Mouse (Mus musculus): ENCODE measurements at regions not wholly inside any gene's neighbourhood (a gene's known extent, or its start where the extent isn't known, plus 50 kb on each side); places are given as distances from the start of the nearest gene placed in this dataset.
A peak's percentile ranks its signal among the peaks of the same experiment; 100 is the strongest.

DNA sequence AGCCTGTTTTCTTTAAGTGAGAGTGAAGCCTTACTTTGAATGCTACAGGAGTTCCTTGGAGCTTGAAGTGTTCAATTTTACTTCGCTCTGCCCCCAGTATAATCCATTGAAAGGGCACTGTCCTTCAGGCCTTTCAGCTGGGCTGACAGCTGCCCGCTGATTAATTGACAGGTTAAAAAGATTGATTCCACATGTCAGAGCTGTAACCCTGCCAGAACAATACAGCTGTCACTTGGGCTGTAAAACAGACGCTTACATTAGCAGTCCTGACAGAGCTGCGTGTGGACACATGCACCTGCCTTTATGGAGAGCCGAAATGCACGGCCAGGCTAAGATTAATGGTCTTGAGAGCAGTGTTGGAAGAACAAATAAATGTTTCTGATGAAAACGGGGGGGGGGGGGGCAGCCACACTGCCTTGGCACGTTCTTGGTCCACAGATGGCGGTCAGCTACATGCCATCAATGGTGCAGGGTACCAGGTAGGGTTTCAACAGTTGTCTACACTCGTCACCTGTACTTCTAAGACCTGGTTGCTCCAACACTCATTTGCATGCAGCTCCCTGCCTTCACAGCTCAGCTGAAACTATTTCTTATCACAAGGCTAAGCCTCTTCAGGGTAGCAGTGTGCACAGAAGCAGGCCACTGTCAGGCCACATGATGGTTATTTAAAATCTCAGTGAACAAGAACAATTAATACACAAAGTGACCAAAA, 407.3 kb downstream of the Gm45692 start:
- no peak for DNase-seq (ENCODE audit: low spot score)

GRCm38 (mm10) chr8:26527186-26527580, 407.8 kb downstream of the Gm45692 start:
- no peak for DNase-seq (ENCODE audit: low spot score)

DNA sequence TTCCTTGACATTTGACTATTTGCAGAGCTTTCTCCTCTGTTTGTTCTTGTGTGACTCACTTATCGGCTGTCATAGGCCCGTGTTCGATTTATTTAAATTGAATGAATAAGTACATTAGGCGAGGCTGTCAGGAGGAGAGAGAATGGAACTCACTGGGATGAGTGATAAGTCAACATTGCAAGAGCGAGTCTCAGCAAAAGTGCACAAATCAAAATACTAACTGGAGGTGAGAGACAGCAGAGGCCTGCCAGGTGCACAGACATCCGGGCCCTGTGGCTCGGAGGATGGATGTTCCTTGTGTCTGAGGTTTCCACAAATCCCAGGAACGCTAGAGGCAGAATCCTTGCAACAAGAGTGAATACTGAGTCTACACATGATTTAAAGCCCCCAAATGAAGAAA, 410.6 kb downstream of the Gm45692 start:
- no peak for DNase-seq (ENCODE audit: low spot score)

DNA sequence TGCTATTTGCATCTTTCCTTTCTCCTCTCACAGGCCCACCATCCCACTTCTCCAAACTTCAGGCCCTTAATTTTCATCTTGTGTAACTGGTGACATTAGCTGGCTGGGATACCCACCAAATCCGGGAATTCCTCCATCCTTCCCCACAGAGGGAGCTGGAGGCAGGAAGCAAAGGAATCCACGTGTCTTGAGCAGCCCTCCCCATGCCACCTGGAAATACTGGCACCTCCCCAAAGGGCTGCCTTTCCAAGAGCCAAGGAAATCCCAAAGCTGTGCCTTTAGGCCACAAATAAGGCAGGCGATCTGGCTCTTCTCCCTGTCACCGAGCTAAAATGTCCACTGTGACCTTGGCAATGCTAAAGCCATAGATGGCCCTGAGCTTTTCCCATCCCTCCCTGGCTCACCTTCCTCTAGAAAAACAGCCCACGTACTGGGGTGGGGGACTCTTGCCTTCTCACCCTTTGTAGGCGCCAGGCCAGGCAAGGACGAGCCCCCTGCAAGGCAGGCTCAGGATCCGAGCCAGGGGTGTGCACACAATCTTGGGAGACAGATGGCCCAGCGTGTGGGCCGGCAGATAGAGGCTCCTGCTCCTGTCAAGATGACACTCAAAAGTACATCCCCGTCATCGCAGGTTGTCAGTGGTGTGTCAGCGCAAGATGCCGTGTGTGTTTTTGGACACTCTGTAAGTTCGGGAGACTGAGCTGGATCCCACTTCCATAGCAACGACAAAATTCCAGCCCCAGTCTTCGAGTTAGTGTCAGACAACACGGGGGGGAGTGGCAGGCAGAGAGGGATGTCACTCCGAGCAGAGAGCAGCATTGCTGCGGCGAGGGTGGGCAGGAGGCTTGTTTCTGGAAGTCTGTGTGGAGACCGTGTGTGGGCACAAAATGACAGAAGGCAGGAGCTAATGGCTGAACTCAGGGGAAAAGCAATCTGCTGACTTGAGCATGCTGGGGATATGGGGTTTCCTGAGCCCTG, 414.4 kb downstream of the Gm45692 start:
- DNase-seq (ENCODE audit: low spot score), result peak; percentile 19

GRCm38 (mm10) chr8:26535816-26536215, 416.5 kb downstream of the Gm45692 start:
- peak; percentile 8 for DNase-seq (ENCODE audit: low spot score)

DNA sequence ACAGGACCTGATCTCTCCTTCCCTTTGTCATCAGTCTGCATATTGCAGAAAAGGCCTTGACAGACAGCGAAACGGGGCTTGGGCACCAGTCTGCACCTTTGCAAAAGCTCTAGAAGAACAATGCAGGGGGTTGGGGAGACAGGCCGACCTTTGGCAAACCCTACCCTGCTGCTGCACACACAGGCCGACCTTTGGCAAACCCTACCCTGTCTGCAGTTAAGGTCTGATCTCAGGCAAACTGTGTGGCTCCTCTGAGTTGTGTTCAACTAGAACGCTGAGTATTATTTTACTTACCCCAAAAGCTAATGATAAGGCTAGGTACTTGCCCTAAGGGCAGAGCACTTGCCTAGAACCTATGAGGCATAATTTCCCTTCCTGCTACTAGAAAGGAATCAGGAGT, 423.4 kb upstream of the Zfp703 start:
- no peak for DNase-seq (ENCODE audit: low spot score)

GRCm38 (mm10) chr8:26559196-26559595, 417.9 kb upstream of the Zfp703 start:
- no peak for DNase-seq (ENCODE audit: low spot score)

GRCm38 (mm10) chr8:26563151-26563550, 414.0 kb upstream of the Zfp703 start:
- DNase-seq (ENCODE audit: low spot score), result no peak

DNA sequence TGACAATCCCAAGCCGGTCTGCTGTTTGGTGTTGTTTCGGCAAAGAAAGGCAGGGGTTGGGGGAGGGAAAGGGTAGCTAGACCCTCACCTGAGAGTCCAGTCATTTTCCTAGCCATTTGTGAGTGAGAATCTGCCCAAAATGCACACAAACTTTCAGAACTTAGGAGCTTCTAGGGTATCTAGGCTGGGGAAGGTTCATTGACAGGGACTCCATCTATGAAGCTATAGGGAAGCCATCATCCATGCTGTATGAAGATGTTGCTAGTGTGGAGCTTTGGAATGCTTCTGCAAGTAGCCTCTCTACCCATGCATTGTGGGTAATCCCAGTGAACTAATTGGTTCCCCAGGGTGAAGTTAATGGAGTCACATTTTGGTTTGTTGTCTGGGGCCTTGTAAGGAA, 412.9 kb upstream of the Zfp703 start:
- no peak for DNase-seq (ENCODE audit: low spot score)

DNA sequence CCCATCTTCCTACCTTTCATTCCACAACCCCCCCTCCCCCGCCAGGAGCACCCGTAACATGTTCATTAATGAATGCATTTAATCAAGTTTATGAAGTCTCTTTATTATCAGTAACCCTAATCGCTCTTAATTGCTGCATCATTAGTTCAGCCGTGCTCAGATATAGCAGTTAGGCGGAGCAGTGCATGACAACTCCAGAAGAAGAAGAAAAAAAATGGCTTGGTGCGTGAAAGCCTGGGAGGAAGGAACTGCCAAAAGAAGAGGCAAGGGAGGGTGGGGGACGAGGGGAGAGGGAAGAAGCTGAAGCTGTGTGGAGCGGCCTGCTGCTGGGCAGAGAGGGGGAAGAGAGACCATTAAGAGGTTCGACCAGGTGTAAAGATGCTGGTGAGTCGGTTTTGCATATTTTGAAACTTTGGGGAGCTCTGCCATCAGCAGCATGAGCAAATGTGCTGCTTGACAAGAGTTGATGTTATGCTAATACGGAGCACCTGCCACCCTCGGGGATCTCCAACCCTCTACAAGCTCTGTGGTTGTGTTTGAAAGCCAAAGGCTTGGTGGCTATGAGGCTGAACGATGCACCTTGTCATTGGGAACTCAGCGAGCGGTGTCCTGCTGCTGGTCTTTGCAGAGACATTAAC, 408.6 kb upstream of the Zfp703 start:
- DNase-seq (ENCODE audit: low spot score), result no peak

GRCm38 (mm10) chr8:26588841-26589240, 388.3 kb upstream of the Zfp703 start:
- DNase-seq (ENCODE audit: low spot score), result no peak

- no peak for DNase-seq (ENCODE audit: low spot score)
These were observed 386.4 kb upstream of the Zfp703 start for GRCm38 (mm10) chr8:26590591-26591212.

DNA sequence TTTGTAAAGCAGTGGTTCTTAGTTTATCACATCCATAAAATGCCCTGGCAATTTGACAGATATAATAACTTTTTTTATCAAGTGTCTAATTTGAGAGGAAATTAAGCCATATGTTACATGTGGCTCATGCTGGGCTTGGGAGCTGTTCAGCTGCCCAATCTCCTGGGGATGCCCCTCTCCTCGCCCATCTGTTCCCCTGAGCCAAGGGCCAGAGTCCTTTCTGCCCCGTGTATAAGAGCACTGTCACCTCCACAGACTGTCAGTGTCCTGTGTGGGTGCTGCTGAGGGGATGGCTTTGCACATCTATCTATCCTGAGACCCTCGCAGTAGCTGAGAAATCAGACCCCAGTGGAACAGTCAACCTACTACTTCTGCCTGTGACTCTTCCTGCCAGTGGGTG, 385.9 kb upstream of the Zfp703 start:
- no peak for DNase-seq (ENCODE audit: low spot score)

DNA sequence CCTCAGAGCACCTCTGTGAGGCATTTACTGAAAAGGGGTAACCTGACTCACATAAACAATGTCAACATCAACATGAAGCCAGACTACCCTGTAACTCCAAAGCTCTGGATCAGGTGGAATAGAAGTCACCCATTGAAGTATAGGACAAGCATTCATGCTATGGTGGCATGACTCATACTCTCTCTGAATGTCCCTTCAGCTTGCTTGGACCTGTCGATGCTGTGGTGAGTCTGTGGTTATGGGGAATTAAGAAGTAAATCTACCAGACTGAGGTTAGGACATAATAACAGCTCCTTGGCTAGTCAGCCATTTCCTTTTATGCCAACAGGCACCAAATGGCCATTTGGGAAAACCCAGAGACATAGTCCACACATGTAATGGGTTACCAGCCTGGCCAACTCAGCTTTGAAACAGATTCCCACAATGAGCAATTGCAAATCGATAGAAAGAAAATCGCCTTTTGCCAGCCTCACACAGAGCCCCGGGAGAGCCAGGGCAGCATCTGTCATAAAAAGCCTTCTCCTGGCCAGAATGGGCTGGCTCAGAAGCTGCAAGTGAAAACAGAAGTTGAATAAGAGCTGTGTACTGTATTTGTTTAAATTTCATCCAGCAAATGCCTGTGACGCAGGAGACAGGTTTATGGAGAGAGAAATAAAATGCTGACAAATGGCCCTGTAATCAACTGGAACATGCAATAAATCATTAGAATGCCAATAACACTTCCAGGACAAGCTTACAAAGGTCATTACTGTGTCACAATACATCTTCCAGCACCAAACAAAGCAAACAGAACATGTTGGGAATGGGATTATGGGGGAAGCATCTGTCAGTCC, 383.4 kb upstream of the Zfp703 start:
- no peak for DNase-seq (ENCODE audit: low spot score)

GRCm38 (mm10) chr8:26594369-26594920, 382.7 kb upstream of the Zfp703 start:
- no peak for DNase-seq (ENCODE audit: low spot score)

GRCm38 (mm10) chr8:26595431-26596018, 381.6 kb upstream of the Zfp703 start:
- no peak for DNase-seq (ENCODE audit: low spot score)

DNA sequence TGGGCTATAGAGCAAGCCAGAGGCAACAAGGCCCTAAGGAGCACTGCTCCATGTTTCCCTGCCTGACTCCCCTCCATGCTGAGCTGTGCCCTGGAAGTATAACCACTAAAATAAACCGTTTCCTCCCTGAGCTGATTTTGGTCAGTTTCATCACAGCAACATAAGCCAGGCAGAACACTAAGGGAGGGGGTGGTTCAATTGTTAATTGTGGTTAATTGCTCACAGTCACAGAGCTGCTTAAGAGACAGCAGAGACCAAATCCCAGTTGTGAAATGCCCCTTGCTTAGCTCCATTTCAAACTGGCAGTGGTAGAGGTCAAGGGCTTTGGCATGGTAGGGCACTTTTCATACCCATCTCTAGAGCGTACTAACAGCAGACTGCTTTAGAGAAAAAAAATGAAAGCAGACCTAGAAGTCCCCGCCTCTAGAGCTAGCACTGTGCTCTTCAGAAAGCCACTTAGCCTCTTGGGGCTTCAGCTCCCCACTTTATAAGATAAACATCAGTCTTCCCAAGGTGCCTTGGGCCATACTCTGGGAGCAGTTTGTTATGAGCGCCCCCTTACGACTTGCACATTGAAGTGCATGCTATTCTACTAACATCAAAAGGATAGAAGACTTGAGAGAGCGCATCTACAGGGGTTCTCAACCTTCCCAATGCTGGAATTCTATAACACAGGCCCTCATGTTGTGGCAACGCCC, 380.3 kb upstream of the Zfp703 start:
- DNase-seq (ENCODE audit: low spot score), result no peak

DNA sequence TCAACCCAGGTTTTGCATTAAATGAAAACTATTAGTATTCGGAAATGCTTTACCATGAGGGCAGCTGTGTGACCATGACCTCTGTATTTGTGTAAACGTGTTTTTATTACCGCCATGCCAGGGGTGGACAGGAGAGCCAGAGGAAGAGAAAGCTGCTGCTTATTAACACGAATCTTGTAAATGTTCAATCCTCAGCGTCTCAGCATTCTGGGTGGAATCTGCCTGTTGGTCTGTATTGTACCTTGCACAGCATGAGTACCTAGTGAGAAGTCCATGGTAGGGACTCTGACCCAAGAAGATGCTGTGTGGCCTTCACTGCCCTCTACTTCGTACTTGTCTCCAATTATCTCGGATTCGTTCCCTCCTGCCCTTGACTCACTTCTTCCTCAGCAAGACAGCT, 378.6 kb upstream of the Zfp703 start:
- no peak for DNase-seq (ENCODE audit: low spot score)

DNA sequence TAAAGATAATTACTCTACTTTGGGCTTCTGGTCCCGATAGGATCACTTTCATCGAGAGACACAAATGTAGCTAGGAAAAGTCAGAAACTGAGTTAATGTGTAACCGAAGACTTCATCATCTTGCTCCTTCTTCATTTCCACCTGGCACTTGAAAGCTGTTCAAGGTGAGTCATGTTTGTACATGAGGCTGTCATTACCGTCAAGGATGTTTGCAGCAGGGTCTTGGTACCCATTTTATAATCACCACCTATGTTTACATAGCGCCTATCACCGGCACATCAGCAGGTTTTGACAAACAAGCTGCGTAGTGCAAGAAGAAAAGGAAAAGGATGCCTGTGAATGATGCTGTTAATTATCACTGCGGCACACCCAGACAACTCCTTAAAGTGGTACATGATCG, 377.0 kb upstream of the Zfp703 start:
- DNase-seq (ENCODE audit: low spot score), result no peak

GRCm38 (mm10) chr8:26608001-26608400, 369.1 kb upstream of the Zfp703 start:
- peak; percentile 24 for DNase-seq (ENCODE audit: low spot score)

Data from left cerebral cortex, adult 11 months (tissue).